Mouse (Mus musculus) embryonic facial prominence, embryonic 12.5 days (tissue): Measurements from ENCODE around the gene Rasa3. TPM values are rescaled to one million over a fixed set of nuclear protein-coding genes. Genes with fewer than 3 reads are reported as not detected.

Experiments
- ATAC-seq: fragments of 200-750 bp; cut with Nextera tagmentation; 2 replicates; pipeline ENCODE4 v1.8.0; 2017; ENCODE audit not compliant: insufficient number of reproducible peaks, insufficient read depth, low FRiP score, low TSS enrichment
- H3K27ac ChIP-seq: fragments of 300-500 bp; sonication (generic); 2 replicates; pipeline ENCODE4 v1.5.1; 2016; ENCODE audit warnings: mild to moderate bottlenecking
- H3K27me3 ChIP-seq: fragments of 300-500 bp; sonication (generic); 2 replicates; pipeline ENCODE4 v1.6.1; 2016; ENCODE audit warnings: mild to moderate bottlenecking, moderate library complexity
- H3K36me3 ChIP-seq: fragments of 300-500 bp; sonication (generic); 2 replicates; pipeline ENCODE4 v1.6.1; 2016; ENCODE audit warnings: mild to moderate bottlenecking
- H3K4me1 ChIP-seq: fragments of 300-500 bp; sonication (generic); 2 replicates; pipeline ENCODE4 v1.6.1; 2016
- H3K4me2 ChIP-seq: fragments of 300-500 bp; sonication (generic); replicated peaks from 2 replicates; pipeline ENCODE4 v1.6.1; 2016; ENCODE audit warnings: mild to moderate bottlenecking, moderate library complexity
- H3K4me3 ChIP-seq: fragments of 300-500 bp; sonication (generic); 2 replicates; pipeline ENCODE4 v1.5.1; 2016; ENCODE audit warnings: mild to moderate bottlenecking
- H3K9ac ChIP-seq: fragments of 300-500 bp; sonication (generic); 2 replicates; pipeline ENCODE4 v1.6.1; 2016; ENCODE audit warnings: mild to moderate bottlenecking, moderate library complexity
- H3K9me3 ChIP-seq: fragments of 300-500 bp; sonication (generic); 2 replicates; pipeline ENCODE4 v1.6.1; 2016; ENCODE audit warnings: mild to moderate bottlenecking, moderate library complexity
- WGBS: fragments of 180-500 bp; shearing (Covaris S2); methylation state at CpG from one replicate; pipeline ENCODE4 v1.1.7; 2016; 5-methylcytosine and 5-hydroxymethylcytosine counted together
- polyA plus RNA-seq: library from polyadenylated mRNA; unstranded; fragments of >200 nt; fragmentation: Nextera tagmentation; extraction: Ambion mirVana; gene quantifications from 2 replicates; pipeline ENCODE4 v1.2.1, GENCODE M21; 2016

Gene Rasa3
- polyA plus RNA-seq, 1 experiment from 2014 or later = 26.1 TPM

GRCm38 (mm10) chr8:13684131-13684530 lies 6.7 kb upstream of the Rasa3 start:
- Histone ChIP-seq H3K27ac (no peak overlapping the region), H3K4me3 (no peak overlapping the region), H3K9ac (no peak overlapping the region), H3K4me2 (no peak overlapping the region), H3K4me1 (peaks cover 8% of the 10 kb centered on the region), H3K36me3 (no peaks in the 10 kb centered on the region), H3K27me3 (0 out of 2 replicates have a peak, but pooled peaks cover 3% of the 10 kb centered on the region), H3K9me3 (no peaks in the 10 kb centered on the region)
- WGBS = 34% methylated on average over 7 of the region's 7 CpGs
- no peak for ATAC-seq

GRCm38 (mm10) chr8:13678182-13678581 lies 779 bp upstream of the Rasa3 start:
- Histone ChIP-seq H3K9me3 (no peaks in the 10 kb centered on the region), H3K4me3 (peak overlapping the region; percentile 77), H3K36me3 (no peaks in the 10 kb centered on the region), H3K4me1 (peaks cover 18% of the 10 kb centered on the region), H3K4me2 (peak overlapping the region; percentile 86), H3K27me3 (peaks cover 12% of the 10 kb centered on the region; the same call in 1 of the 2 replicates), H3K9ac (peak overlapping the region; percentile 30; the same call in 1 of the 2 replicates), H3K27ac (no peak overlapping the region)
- ATAC-seq = no peak
- 48% methylated on average over 8 of the region's 8 CpGs for WGBS

- Histone ChIP-seq H3K27ac (peak overlapping the region; percentile 76), H3K27me3 (peaks cover 12% of the 10 kb centered on the region; the same call in 1 of the 2 replicates), H3K9me3 (no peaks in the 10 kb centered on the region), H3K9ac (peak overlapping the region; percentile 64), H3K4me2 (peak overlapping the region; percentile 86), H3K4me1 (peaks cover 18% of the 10 kb centered on the region), H3K4me3 (peak overlapping the region; percentile 77), H3K36me3 (no peaks in the 10 kb centered on the region)
- under 1% methylated on average over 47 of the region's 47 CpGs for WGBS
- peak; percentile 58 for ATAC-seq
These were observed 546 bp downstream of the Rasa3 start for GRCm38 (mm10) chr8:13676701-13677412.

- Histone ChIP-seq H3K9me3 (no peaks in the 10 kb centered on the region), H3K27me3 (peaks cover 12% of the 10 kb centered on the region; the same call in 1 of the 2 replicates), H3K4me2 (peak overlapping the region; percentile 86), H3K9ac (peak overlapping the region; percentile 64), H3K4me1 (peaks cover 18% of the 10 kb centered on the region), H3K4me3 (peak overlapping the region; percentile 77), H3K27ac (peak overlapping the region; percentile 58; the same call in 1 of the 2 replicates), H3K36me3 (no peaks in the 10 kb centered on the region)
- no peak for ATAC-seq
- WGBS = 1% methylated on average over 12 of the region's 12 CpGs
These were observed 1.1 kb downstream of the Rasa3 start for GRCm38 (mm10) chr8:13676302-13676700.

- Histone ChIP-seq H3K4me1 (peaks cover 18% of the 10 kb centered on the region), H3K27me3 (peaks cover 12% of the 10 kb centered on the region; the same call in 1 of the 2 replicates), H3K9ac (0 out of 2 replicates have a peak overlapping the region, but pooled peaks have one; percentile 64), H3K4me2 (peak overlapping the region; percentile 86), H3K27ac (peak overlapping the region; percentile 58; the same call in 1 of the 2 replicates), H3K4me3 (peak overlapping the region; percentile 77), H3K36me3 (no peaks in the 10 kb centered on the region), H3K9me3 (no peaks in the 10 kb centered on the region)
- WGBS = 42% methylated on average over 8 of the region's 8 CpGs
- ATAC-seq = no peak
These were observed 1.9 kb downstream of the Rasa3 start for GRCm38 (mm10) chr8:13675524-13675923.

- no peak overlapping the region for H3K9ac ChIP-seq
- peak overlapping the region; percentile 77; the same call in 1 of the 2 replicates for H3K4me3 ChIP-seq
- WGBS = 60% methylated on average over 4 of the region's 4 CpGs
- H3K4me2 ChIP-seq = peak overlapping the region; percentile 86
- H3K4me1 ChIP-seq = peaks cover 18% of the 10 kb centered on the region
- H3K36me3 ChIP-seq = no peaks in the 10 kb centered on the region
- no peak for ATAC-seq
- peaks cover 12% of the 10 kb centered on the region; the same call in 1 of the 2 replicates for H3K27me3 ChIP-seq
- no peaks in the 10 kb centered on the region for H3K9me3 ChIP-seq
- H3K27ac ChIP-seq = no peak overlapping the region
These were observed 2.3 kb downstream of the Rasa3 start for GRCm38 (mm10) chr8:13675121-13675520.

- Histone ChIP-seq H3K9me3 (no peaks in the 10 kb centered on the region), H3K36me3 (no peaks in the 10 kb centered on the region), H3K27ac (no peak overlapping the region), H3K27me3 (peaks cover 12% of the 10 kb centered on the region; the same call in 1 of the 2 replicates), H3K4me1 (peaks cover 24% of the 10 kb centered on the region), H3K4me2 (no peak overlapping the region), H3K9ac (no peak overlapping the region), H3K4me3 (no peak overlapping the region)
- WGBS = 42% methylated on average over 12 of the region's 12 CpGs
- no peak for ATAC-seq
These were observed 3.0 kb downstream of the Rasa3 start for GRCm38 (mm10) chr8:13674294-13675010.

GRCm38 (mm10) chr8:13673215-13673614 lies 4.2 kb downstream of the Rasa3 start:
- 79% methylated on average over 4 of the region's 4 CpGs for WGBS
- no peak overlapping the region for H3K27ac ChIP-seq

GRCm38 (mm10) chr8:13671246-13672003 lies 6.0 kb downstream of the Rasa3 start:
- 89% methylated on average over 10 of the region's 10 CpGs for WGBS
- no peak overlapping the region for H3K27ac ChIP-seq
- no peak for ATAC-seq
- H3K4me2 ChIP-seq = no peak overlapping the region
- no peak overlapping the region for H3K9ac ChIP-seq
- no peak overlapping the region for H3K4me3 ChIP-seq
- H3K27me3 ChIP-seq = no peaks in the 10 kb centered on the region
- no peaks in the 10 kb centered on the region for H3K36me3 ChIP-seq
- peaks cover 36% of the 10 kb centered on the region for H3K4me1 ChIP-seq
- no peaks in the 10 kb centered on the region for H3K9me3 ChIP-seq

More at GRCm38 (mm10) chr8:13673215-13673614, 4.2 kb downstream of the Rasa3 start:
- Histone ChIP-seq H3K27me3 (0 out of 2 replicates have a peak, but pooled peaks cover 2% of the 10 kb centered on the region), H3K9ac (no peak overlapping the region), H3K4me3 (no peak overlapping the region), H3K4me2 (no peak overlapping the region), H3K4me1 (peaks cover 33% of the 10 kb centered on the region), H3K9me3 (no peaks in the 10 kb centered on the region), H3K36me3 (no peaks in the 10 kb centered on the region)
- no peak for ATAC-seq

- Histone ChIP-seq H3K4me3 (no peak overlapping the region), H3K9ac (no peak overlapping the region), H3K4me1 (peaks cover 34% of the 10 kb centered on the region), H3K9me3 (no peaks in the 10 kb centered on the region), H3K27me3 (no peaks in the 10 kb centered on the region), H3K36me3 (no peaks in the 10 kb centered on the region), H3K4me2 (no peak overlapping the region), H3K27ac (no peak overlapping the region)
- WGBS = 66% methylated on average over 17 of the region's 17 CpGs
- no peak for ATAC-seq
These were observed 7.4 kb downstream of the Rasa3 start for GRCm38 (mm10) chr8:13670011-13670471.

GRCm38 (mm10) chr8:13668367-13668766 lies 9.0 kb downstream of the Rasa3 start:
- no peak for ATAC-seq
- Histone ChIP-seq H3K4me3 (no peak overlapping the region), H3K9me3 (no peaks in the 10 kb centered on the region), H3K27me3 (no peaks in the 10 kb centered on the region), H3K4me2 (no peak overlapping the region), H3K36me3 (no peaks in the 10 kb centered on the region), H3K4me1 (peaks cover 36% of the 10 kb centered on the region), H3K27ac (peak overlapping the region; percentile 72), H3K9ac (no peak overlapping the region)
- WGBS = 32% methylated on average over 10 of the region's 10 CpGs
